Mouse (Mus musculus): ENCODE results near the gene Adcy6.

The Adcy6 gene

DNA sequence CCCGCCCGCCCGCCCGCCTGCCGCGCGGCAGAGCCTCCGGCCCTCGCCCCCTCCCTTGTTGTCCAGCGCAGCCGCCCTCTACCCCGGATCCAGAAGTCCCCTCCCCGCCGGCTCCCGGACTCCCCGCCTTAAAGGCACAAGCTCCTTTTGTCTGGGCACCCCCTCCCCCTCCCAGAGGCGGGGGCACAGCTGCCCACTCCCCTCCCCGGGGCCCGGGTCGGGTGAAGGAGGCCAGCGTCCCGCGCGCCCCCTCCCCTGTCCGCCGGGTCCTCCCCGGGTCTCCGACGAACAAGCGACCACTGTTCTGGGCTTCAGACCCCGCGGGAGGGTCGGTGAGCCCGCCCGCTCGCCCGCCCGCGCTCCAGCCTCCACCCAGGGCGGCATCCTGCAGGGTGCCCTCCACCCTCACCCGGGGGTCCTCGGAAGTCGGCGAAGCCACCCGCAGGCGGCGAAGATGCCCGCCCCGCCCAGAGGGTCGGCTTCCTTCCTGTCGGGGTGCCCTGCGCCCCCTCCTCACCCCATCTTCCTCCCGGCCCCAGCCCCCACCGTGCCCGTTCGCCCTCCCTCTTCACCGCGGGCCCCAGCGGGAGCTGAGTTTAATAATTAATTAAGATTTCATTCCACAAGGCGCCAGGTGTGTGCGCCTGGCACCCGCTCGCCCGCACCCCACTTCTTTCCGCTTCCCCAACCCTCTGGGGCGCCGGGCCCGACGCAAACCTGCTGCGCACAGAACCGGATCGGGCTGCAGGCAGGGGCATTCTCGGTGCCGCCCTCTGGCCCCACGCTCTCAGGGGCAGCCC lies at the start of gene Adcy6:
Adcy6 (minus strand) TSS at position 746 of the 800 bp plus-strand sequence.
- peak; percentile 72 for DNase-seq

GRCm38 (mm10) chr15:98656982-98657751 lies 47.3 kb upstream of the Adcy6 start:
- no peak for DNase-seq

GRCm38 (mm10) chr15:98652174-98652573 lies 42.3 kb upstream of the Adcy6 start:
- no peak for DNase-seq

DNA sequence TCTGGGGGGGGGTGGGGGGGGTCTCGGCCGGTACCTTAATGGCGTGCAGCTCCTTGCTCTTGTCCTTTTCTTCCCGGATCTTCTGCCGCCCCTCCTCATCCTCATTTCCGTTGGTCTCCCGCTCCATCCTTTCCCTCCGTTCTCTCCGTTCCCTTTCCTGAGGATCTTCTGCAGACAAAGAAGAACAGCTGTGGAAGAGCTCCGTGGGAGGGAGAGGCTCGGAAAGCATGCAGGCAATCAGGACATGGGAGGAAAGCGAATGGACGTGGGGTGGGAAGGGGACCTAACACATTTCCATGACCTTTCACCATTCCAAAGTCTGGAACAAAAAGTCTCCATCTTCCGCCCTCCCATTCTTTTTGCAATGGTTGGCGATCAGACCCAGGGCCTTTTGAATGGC lies 41.6 kb upstream of the Adcy6 start:
- no peak for DNase-seq

GRCm38 (mm10) chr15:98648071-98648470 lies 38.2 kb upstream of the Adcy6 start:
- peak; percentile 48 for DNase-seq

DNA sequence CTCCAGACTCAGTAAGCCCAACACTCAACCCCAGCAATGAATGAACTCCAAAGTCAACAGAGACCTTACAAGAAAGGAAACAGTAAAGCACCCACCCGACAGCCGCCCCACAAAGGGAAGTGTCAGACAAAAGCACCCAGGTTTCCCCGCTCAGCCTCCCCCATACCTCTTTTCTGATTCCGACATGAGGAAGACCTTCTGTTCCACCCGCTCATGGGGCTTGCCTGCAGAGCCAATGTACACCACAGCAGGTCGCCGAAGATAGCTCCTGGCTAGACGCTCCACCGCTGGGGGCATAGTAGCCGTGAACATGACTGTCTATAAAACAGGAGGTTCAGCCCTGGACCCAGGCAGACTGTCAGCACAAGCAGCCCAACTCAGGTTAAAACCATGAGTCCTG lies 37.4 kb upstream of the Adcy6 start:
- no peak for DNase-seq

DNA sequence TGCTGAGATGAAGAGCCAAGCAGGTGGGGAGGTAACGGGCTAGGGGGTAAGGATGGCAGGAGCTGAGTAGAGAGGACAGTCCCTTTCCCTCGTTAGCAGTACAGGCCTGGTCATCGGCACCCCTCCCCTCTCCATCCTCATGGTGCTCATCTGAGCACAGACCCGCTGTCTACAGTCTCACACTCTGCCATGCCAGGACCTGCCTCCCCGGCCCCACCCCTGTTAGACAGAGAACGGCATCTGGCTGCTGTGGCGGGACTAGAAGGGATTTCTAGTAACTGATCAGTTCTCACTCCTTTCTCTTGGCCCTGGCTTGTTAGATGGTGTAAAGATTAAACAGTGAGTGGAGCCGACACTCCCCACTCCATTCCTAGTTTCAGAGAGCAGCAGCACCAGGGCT lies 36.9 kb upstream of the Adcy6 start:
- no peak for DNase-seq

DNA sequence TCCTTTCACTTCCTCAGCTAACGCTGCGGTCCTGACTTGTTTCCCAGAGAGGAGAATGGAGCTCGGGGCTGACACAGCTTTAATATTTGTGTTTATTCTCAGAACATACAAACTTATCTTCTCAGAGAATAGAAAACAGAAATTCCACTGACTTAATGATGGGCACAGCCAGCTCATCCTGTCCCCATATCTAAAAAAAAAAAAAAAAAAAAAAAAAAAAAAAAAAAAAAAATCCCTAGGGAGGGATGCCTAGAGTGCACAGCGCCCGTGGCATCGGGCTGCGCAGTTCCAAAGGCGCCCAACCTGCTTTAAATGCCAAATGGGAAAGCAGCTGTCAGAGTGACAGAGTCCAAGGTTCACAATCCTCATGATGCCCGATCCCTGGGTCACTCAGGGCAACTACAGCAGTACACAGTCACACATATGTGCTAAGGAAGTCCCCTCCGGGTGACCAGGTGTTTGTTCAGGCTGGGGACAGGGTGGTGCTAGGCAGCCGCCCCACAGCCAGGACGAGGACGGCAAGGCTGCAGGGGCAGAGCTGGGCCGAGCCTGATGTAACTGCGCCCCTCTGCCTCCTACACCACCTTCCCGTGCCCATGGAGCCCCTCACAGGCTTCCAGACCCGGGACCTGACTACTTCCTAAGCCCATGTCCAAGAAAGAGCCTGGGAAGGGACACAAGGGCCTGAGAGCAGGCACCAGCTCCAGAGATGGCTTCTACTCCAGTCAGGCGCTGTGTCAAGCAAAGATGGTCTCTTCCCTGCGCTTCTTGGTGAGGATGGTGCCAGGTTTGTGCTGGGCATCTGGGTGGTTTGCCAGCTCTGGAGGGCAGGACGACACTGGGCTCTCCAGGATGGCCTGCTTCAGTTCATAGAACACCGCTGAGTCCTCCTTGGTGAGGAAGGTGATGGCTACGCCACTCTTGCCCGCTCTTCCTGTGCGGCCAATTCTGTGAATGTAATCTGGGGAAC lies 35.5 kb upstream of the Adcy6 start:
- DNase-seq: no peak

DNA sequence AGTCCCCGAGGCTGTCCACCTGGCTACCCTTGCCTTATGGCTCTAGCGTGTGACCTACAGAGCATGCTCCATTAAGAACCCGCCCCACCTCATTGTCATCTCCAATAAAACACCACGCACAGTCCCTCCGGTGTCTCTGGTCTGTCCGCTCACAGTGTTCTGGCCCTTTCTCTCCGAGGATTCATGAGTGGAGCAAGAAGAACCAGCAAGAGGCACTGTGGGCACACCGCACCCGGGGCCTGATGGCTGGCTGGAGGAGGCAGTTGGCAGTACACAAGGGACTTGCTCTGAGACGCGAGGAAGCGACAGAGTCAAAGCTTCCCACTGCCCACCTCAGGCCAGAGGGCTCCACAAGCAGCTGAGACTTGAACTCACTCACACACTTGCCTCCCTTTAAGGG lies 34.5 kb upstream of the Adcy6 start:
- no peak for DNase-seq

DNA sequence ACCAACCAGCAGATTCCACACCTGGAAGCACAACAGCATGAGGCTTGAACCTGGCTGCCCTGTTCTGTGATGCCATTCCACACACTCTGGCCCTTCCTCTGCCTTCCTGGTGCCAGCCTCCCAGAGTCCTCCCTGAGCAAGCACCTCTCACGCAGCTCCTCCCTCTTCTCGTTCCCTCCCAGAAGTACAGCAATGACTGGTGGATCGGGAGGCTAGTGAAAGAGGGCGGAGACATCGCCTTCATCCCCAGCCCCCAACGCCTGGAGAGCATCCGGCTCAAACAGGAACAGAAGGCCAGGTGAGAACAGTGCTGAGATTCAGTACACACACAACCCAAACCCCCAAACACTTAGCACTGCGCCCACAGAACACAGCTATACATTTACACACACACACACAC lies 30.3 kb upstream of the Adcy6 start:
- DNase-seq: no peak

DNA sequence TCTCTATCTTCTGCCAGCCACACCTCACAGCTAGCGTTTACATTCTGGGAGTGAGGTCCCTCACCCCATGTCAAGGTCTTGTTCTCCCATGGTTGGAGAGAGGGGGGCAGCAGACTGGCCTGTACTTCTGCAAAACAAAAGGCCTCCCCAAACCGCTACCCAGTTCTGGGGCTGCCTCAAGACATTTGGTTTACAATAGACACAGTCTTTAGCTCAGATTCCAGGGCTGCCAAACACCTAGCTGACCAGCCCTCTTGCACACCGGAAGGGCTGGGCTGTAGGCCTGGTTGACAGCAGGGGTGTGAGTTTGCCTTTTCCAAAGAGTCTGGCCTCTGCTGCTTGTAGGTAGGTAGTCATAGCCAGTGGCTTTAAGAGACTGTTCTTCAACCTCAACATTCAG lies 27.3 kb upstream of the Adcy6 start:
- no peak for DNase-seq

GRCm38 (mm10) chr15:98636517-98636916 lies 26.6 kb upstream of the Adcy6 start:
- peak; percentile 56 for DNase-seq

GRCm38 (mm10) chr15:98635291-98635841 lies 25.5 kb upstream of the Adcy6 start:
- no peak for DNase-seq

GRCm38 (mm10) chr15:98634541-98635081 lies 24.7 kb upstream of the Adcy6 start:
- DNase-seq: peak; percentile 80

DNA sequence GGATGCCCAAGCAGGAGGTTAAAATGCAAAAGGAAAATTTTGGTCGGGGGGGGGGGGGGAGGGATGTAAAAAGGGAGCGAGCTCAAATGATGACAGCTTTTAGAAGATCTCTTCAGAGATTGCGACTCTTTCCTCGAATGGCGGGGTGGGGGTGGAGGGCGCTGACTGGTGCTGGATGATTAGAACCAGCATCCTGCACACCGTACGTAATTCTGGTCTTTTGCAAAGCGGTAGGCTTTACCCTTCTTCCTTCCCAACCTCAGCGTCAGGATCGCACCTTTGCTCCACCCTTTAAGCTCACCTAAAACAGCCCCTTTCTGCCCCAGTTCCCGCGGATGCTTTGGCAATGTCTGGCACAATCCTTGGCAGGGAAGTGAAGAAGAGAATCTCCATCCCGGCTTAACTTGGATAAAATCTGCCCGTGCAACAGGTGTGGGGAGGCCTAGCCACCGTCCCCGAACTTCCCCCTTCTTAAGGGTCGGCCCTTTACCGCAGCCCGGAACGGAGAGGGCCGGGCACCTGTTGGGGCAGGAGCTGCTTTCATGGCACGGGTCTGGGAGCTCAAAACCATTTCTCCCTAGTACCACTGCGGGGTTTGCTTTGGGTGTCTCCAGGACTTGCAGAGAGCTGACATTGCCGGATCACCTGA lies 24.1 kb upstream of the Adcy6 start:
- no peak for DNase-seq

- no peak for DNase-seq
These were observed 23.0 kb upstream of the Adcy6 start for GRCm38 (mm10) chr15:98632921-98633320.

GRCm38 (mm10) chr15:98632107-98632744 lies 22.4 kb upstream of the Adcy6 start:
- no peak for DNase-seq

- no peak for DNase-seq
These were observed 21.6 kb upstream of the Adcy6 start for GRCm38 (mm10) chr15:98631493-98631892.

DNA sequence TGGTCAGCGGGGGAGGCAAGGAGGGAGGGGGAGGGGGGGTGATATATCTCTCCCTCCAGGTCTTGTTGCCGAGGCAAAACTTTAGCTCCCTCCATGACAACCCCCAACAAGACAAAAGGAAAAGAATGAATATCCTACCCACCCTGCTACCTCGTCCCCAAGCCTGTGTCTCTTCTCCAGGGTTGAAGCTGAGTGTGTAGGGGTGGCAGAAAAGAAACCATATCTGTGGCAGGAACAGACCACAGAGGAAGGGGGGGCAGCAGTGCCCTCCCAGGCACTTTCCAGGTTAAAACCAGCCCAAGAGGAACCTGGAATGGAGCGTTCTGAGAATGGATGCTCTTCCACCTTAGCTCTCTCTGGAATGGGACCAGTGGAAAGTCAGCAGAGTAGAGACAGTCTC lies 20.7 kb upstream of the Adcy6 start, which contains the start of gene Cacnb3:
Cacnb3 (plus strand) TSS at position 301 of the 400 bp plus-strand sequence.
- DNase-seq: no peak

DNA sequence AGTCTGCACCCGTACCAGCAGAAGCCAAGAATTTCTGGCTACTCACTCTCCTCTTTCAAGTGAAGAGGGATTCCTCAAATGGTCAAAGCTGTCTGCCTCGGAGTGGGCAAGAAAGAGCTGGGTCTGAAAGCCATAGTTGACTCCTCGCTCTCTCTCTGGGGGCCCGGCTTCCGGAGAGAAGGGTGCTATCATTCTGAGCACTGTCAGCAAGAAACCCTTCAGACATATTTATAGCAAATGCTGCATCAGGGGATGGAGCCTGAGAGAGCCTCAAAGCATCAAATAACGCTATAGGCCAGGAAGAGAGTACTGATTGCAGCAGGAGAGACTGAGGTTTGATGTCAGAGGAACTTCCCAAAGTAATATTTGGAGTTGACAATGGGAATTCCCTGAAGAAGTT lies 19.6 kb upstream of the Adcy6 start:
- DNase-seq: no peak

DNA sequence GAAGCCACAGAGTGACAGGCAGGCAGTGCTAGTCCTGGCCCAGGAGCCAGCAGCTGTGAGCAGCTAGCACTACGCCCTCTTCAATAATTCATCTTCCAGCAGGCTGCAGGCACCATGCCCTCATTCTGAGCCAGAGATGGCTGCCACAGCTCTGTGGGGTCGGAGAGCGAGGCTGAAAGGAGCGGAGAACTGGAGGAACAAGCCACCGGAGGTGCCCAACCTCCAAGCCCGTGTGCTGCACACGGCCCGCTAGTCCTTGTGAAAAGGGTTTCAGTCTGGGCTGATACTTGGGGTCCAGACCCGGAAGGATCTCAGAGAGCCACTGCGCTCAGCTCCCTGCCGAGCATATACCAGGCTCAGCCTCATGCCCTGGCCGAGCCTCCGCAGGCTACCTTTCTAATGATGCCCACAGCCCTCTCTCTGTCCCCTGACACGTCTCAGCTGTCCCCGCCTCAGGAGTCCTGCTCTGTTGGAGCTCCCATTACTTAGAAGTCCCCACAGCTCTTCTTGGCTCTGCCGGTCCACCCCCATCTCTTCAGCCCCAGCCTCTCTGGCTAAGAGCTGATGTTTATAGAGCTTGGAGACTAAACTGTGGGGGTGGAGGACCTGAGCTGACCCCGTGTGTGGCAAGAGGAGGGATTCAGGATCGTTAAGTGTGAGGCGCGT lies 18.8 kb upstream of the Adcy6 start:
- DNase-seq: no peak
